Mouse (Mus musculus) midbrain, embryonic 10.5 days (tissue): ENCODE results near the gene Serpina10. TPM values are rescaled to one million over a fixed set of nuclear protein-coding genes. Genes with fewer than 3 reads are reported as not detected.

ENCODE experiments used
- DNase-seq: peaks from one replicate; pipeline ENCODE4 v3.0.0-alpha.2; 2017; ENCODE audit warnings: low spot score
- H3K27ac ChIP-seq: fragments of 300-500 bp; sonication (generic); replicated peaks from 2 replicates; pipeline ENCODE4 v1.5.1; 2016; ENCODE audit warnings: mild to moderate bottlenecking
- H3K27me3 ChIP-seq: fragments of 300-500 bp; sonication (generic); 2 replicates; pipeline ENCODE4 v1.6.1; 2016; ENCODE audit warnings: low read depth, mild to moderate bottlenecking; ENCODE audit not compliant: poor library complexity, severe bottlenecking
- H3K36me3 ChIP-seq: fragments of 300-500 bp; sonication (generic); 2 replicates; pipeline ENCODE4 v1.6.1; 2016; ENCODE audit warnings: mild to moderate bottlenecking, moderate library complexity
- H3K4me1 ChIP-seq: fragments of 300-500 bp; sonication (generic); 2 replicates; pipeline ENCODE4 v1.6.1; 2016
- H3K4me3 ChIP-seq: fragments of 300-500 bp; sonication (generic); 2 replicates; pipeline ENCODE4 v1.5.1; 2016; ENCODE audit warnings: mild to moderate bottlenecking, moderate library complexity
- H3K9me3 ChIP-seq: fragments of 300-500 bp; sonication (generic); replicated peaks from 2 replicates; pipeline ENCODE4 v1.6.1; 2016; ENCODE audit warnings: mild to moderate bottlenecking
- WGBS: fragments of 180-500 bp; shearing (Covaris S2); methylation state at CpG from one replicate; pipeline ENCODE4 v1.1.7; 2016; 5-methylcytosine and 5-hydroxymethylcytosine counted together
- polyA plus RNA-seq: library from polyadenylated mRNA; unstranded; fragments of >200 nt; fragmentation: Nextera tagmentation; extraction: Ambion mirVana; gene quantifications from 2 replicates; pipeline ENCODE4 v1.2.1, GENCODE M21; 2016

Gene Serpina10
- polyA plus RNA-seq, 1 experiment from 2014 or later = not detected

DNA sequence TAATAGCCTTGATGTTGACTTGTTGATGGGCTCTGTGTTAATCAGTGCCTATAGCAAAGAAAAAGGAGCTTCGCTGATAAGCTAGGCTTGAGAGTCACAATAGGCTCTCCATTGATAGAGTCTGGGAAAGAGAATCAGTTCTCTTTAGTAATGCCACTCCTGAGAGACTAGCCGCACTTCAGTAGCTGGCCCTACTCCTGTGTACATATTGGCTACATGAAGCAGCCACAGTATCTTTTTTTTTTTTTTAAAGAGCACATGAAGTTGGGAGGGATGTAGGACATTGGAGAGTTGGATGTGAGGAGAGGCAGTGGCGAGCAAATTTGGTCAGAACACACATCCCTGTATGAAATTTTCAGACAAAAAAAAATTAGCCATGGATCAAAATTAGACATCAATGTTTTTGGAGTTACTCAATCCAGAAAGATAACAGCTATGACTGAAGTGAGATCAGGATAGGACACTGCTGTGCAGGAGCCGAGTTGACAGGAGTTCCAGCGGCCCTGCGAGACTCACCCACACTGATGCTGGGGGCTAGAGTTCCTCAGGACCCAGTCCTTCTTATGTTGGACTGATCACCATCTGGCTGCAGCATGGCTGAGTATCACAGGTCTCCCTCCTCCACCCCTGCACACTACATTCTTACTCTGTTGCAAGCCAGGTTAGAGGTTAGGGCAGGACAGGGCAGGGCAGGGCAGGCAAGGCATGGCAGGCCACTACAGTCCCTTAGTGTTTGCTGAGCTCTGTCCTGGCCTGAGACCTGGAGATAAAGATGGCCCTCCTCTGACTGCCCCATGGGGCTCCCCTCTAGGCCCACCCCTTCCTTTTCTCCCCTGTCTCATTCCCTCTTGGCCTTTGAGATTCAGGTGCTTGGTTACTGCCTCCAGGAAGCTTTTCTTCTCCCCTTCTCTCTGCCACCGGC, 24.1 kb upstream of the Serpina10 start:
- Histone ChIP-seq H3K36me3 (no peaks in the 10 kb centered on the region), H3K4me3 (no peak overlapping the region), H3K27me3 (no peaks in the 10 kb centered on the region), H3K27ac (no peak overlapping the region), H3K4me1 (no peaks in the 10 kb centered on the region), H3K9me3 (no peaks in the 10 kb centered on the region)
- 89% methylated on average over 7 of the region's 7 CpGs for WGBS
- no peak for DNase-seq

DNA sequence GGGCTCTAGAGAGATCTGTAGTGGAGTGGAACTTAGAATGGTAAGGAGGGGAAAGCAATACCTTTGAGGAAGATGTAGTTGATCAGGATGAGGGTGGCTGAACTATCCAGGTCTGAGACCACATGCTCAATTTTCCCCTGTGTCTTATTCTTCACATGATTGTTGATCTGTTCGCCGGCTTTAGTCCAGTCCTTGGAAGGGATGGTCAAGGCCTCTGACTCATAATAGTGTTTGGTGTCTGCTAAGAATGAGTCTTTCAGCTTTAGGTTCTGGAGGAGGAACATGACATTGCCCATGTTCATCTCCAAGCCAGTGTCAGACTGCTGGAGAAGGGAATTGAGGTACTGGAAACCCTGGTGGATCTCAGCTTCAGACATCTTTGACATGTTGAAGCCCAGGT, 22.6 kb upstream of the Serpina10 start:
- Histone ChIP-seq H3K36me3 (no peaks in the 10 kb centered on the region), H3K27me3 (no peaks in the 10 kb centered on the region), H3K27ac (no peak overlapping the region), H3K4me3 (no peak overlapping the region), H3K4me1 (no peaks in the 10 kb centered on the region), H3K9me3 (no peaks in the 10 kb centered on the region)
- 87% methylated on average over 2 of the region's 2 CpGs for WGBS
- no peak for DNase-seq

DNA sequence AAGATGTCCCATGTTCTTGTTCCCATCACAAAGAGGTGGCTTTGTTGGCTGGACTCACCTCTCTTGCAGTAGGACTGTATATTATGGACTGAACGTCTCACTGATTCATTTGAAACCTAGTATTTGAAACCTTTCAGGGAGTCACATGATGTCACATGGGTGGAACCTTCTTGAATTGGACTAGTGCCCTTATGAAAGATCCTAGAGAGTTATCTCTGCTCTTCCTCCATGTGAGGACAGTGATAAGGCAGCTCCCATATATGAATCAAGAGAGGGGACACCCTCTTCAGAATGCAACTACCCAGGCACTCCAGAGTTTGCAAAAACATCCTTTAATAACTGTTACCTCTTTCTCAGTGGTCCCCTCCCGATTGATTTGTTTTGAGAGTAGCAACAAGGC, 15.1 kb upstream of the Serpina10 start:
- H3K4me1 ChIP-seq = no peaks in the 10 kb centered on the region
- H3K36me3 ChIP-seq = no peaks in the 10 kb centered on the region
- 78% methylated on average over 2 of the region's 2 CpGs for WGBS
- no peak overlapping the region for H3K27ac ChIP-seq
- H3K9me3 ChIP-seq = no peaks in the 10 kb centered on the region
- no peaks in the 10 kb centered on the region for H3K27me3 ChIP-seq
- H3K4me3 ChIP-seq = no peak overlapping the region
- DNase-seq = no peak

DNA sequence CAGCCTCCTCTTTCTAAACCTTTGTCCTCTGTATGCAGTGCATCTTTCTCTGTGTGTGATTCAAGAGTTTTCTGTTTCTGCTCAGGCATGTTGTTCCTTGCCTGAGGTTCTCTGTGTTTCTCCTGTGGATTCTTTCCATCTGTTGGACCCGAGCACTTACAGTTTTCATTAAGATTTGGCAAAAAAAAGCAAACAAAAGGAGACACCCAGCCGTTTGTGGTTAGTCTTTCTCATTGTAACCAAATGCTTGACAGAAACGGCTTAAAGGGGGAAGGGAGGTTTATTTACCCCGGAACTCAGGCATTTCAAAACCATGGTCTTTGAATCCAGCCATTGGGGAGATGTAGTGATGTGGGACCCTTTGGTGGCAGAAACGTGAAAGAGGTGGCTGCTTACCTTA, 13.4 kb upstream of the Serpina10 start:
- Histone ChIP-seq H3K36me3 (no peaks in the 10 kb centered on the region), H3K27ac (no peak overlapping the region), H3K4me1 (no peaks in the 10 kb centered on the region), H3K27me3 (no peaks in the 10 kb centered on the region), H3K4me3 (no peak overlapping the region), H3K9me3 (no peaks in the 10 kb centered on the region)
- DNase-seq = no peak
- WGBS = 43% methylated on average over 5 of the region's 5 CpGs

DNA sequence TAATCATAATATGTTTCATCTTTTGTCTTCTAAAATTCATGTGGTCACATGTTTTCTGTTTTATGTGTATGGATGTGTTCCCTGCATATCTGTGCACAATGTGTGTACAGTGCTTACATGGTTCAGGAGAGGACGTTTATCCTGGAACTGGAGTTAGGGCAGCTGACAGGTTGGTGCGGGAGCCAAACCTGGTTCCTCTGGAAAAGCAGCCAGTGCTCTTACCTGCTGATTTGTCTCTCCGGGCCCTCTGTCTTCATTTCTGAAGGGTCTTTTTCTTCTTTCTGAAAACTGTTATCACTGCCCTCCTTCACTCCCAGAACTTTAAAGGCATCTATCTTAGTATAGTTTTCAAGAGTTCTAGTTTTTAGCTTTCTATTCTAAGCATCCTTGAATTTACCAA, 12.6 kb upstream of the Serpina10 start:
- H3K4me1 ChIP-seq = no peaks in the 10 kb centered on the region
- no peak overlapping the region for H3K4me3 ChIP-seq
- H3K27ac ChIP-seq = no peak overlapping the region
- no peaks in the 10 kb centered on the region for H3K36me3 ChIP-seq
- 78% methylated on average over 3 of the region's 3 CpGs for WGBS
- no peaks in the 10 kb centered on the region for H3K9me3 ChIP-seq
- no peaks in the 10 kb centered on the region for H3K27me3 ChIP-seq
- DNase-seq = no peak

DNA sequence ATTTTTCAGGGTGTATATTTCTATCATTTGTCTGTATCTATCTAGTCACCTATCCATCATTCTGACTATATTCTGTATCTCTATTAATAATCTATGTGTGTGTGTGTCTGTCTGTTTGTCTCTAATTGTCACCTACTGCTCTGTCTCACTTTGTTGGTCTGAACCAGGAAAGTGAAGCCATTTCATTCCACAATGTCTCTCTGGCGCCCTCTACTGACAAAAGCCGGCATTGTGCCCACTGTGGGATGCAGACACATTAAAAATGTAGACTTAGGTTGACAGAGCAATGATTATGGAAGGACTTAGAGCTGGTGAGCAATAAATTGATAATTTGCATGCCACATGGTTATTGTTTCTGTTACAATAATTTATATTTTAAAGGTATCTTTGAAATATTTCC, 12.1 kb upstream of the Serpina10 start:
- H3K27ac ChIP-seq = no peak overlapping the region
- 0% methylated on average over 2 of the region's 2 CpGs for WGBS
- DNase-seq = peak; percentile 81
- no peaks in the 10 kb centered on the region for H3K27me3 ChIP-seq
- H3K36me3 ChIP-seq = no peaks in the 10 kb centered on the region
- no peaks in the 10 kb centered on the region for H3K9me3 ChIP-seq
- H3K4me3 ChIP-seq = no peak overlapping the region
- H3K4me1 ChIP-seq = no peaks in the 10 kb centered on the region

DNA sequence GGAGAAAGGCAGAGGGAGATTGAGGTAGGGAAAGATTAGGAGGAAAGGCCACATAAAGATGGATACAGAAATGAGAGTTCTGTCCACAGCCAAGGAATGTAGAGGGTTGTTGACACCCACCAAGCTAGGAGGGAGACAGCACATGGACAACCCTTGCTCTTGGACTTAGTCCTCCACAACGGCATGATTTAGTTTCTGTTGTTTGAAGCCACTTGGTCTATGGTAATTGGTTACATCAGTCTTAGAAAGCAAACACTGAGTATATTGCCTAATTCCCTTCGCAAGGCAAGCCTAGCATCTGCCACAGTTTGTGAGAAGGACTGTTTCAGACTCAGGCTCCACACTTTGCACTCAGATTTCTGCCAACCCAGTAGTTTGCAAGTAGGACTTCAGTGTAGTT, 4.6 kb upstream of the Serpina10 start:
- Histone ChIP-seq H3K36me3 (no peaks in the 10 kb centered on the region), H3K27ac (no peak overlapping the region), H3K4me1 (no peaks in the 10 kb centered on the region), H3K9me3 (no peaks in the 10 kb centered on the region), H3K27me3 (no peaks in the 10 kb centered on the region), H3K4me3 (no peak overlapping the region)
- no peak for DNase-seq
- 85% methylated on average over 2 of the region's 2 CpGs for WGBS

DNA sequence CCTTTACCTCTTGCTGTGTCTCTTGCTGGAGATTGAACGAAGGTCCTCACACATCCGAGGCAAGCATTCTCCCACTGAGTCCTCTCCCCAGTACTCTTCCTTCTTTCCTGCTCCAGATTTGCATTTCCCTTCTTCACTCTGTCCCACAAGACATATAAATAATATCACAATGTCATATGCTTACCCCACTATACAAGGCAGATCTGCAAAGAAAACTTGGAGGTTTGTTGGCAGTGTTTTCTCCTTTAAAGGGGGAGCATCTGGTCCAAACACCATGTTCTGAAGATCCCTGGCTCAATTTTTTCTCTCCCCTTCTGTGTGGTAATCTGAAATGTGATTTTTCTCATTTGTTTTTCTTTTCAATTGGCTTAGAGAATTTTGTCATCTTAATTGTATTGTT, 3.2 kb upstream of the Serpina10 start:
- Histone ChIP-seq H3K4me3 (no peak overlapping the region), H3K27ac (no peak overlapping the region), H3K4me1 (no peaks in the 10 kb centered on the region), H3K27me3 (no peaks in the 10 kb centered on the region), H3K36me3 (no peaks in the 10 kb centered on the region), H3K9me3 (no peaks in the 10 kb centered on the region)
- DNase-seq = no peak
- 82% methylated on average over 2 of the region's 2 CpGs for WGBS

DNA sequence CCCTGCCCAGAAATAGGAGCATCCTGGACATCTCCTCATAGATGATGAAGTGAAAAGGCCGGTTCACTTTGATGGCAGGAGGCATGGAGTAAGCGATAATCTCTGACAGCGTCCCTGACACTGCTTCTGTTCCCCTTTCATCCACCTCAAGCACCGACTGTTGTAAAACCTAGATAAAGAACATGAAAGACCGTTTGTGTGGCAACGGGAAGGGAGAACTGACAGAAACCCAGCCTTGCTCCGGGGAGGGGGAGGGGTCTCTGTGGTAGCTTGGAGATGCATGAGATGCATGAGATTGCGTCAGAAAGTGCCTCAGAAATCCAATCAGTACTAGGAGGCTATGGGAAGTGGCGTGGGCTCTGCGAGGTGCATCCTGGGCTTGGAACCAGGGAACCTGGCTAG, 14.4 kb downstream of the Serpina10 start:
- H3K27me3 ChIP-seq = no peaks in the 10 kb centered on the region
- H3K27ac ChIP-seq = no peak overlapping the region
- H3K4me1 ChIP-seq = no peaks in the 10 kb centered on the region
- 90% methylated on average over 10 of the region's 10 CpGs for WGBS
- DNase-seq = no peak
- H3K36me3 ChIP-seq = 0 out of 2 replicates have a peak, but pooled peaks cover 5% of the 10 kb centered on the region
- H3K9me3 ChIP-seq = no peaks in the 10 kb centered on the region
- H3K4me3 ChIP-seq = no peak overlapping the region

DNA sequence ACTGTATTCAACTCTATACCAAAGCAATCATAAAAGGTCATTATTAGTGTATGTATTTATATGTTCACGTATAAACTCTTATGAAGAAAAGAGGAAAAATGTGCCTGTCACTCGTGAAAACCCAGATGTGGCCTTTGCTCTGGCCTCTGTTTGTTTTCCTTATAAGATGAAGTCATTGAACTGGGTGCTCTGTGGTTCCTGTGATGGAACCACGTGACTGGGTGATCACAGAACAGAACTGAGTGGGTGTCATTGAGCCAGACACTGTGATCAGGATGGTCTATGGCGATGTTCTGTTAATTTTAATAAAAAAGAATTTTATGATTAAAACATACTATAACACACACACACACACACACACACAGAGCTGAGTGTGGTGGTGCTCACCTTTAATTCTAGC, 15.5 kb downstream of the Serpina10 start:
- 86% methylated on average over 4 of the region's 4 CpGs for whole genome bisulfite sequencing
- H3K4me1 ChIP-seq = no peaks in the 10 kb centered on the region
- H3K4me3 ChIP-seq = no peak overlapping the region
- DNase-seq = no peak
- no peak overlapping the region for H3K27ac ChIP-seq
- 0 out of 2 replicates have a peak, but pooled peaks cover 5% of the 10 kb centered on the region for H3K36me3 ChIP-seq
- no peaks in the 10 kb centered on the region for H3K27me3 ChIP-seq
- H3K9me3 ChIP-seq = no peaks in the 10 kb centered on the region

DNA sequence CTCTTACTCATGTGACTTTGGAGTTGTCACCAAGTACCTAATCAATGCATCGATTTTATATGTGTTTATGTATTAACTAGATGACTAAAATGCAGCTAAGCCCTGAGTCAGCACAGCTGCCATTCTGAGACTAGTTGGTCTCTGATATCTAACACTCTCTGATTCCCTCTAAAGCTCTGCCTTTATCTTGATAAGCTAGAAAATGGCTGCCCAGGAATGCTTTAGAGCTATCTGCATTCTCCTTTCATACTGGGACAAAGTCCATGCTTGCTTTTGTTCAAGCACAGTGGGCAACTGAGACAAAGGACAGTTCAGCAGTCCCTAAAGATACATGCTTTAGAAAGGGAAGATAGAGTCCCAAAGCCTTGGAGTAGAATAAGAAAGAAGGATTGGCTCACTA, 16.1 kb downstream of the Serpina10 start:
- Histone ChIP-seq H3K9me3 (no peaks in the 10 kb centered on the region), H3K4me1 (no peaks in the 10 kb centered on the region), H3K4me3 (no peak overlapping the region), H3K27me3 (no peaks in the 10 kb centered on the region), H3K36me3 (peaks cover 8% of the 10 kb centered on the region; the same call in 1 of the 2 replicates), H3K27ac (no peak overlapping the region)
- no peak for DNase-seq
- WGBS = 86% methylated on average over 1 of the region's 1 CpGs

DNA sequence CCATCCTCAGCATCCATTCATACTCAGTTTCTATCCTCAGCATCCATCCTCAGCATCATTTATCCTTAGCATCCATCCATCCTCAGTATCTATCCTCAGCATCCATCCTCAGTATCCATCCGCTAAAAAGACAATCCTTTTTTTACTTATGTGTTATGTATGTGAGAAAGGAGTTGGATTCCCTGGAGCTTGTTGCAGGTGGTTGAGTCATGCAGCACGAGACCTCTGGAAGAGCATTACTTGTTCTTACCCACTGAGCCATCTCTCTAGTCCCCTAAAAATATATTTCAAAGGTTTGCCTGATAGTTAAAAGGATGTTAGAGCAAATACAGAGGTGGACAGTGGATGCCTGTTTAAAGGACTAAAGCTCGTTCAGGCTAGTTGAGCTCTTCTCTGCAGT, 29.4 kb downstream of the Serpina10 start:
- peaks cover 13% of the 10 kb centered on the region for H3K4me1 ChIP-seq
- no peaks in the 10 kb centered on the region for H3K9me3 ChIP-seq
- WGBS = 78% methylated on average over 3 of the region's 3 CpGs
- H3K27ac ChIP-seq = no peak overlapping the region
- no peaks in the 10 kb centered on the region for H3K27me3 ChIP-seq
- DNase-seq = no peak
- no peaks in the 10 kb centered on the region for H3K36me3 ChIP-seq
- no peak overlapping the region for H3K4me3 ChIP-seq

DNA sequence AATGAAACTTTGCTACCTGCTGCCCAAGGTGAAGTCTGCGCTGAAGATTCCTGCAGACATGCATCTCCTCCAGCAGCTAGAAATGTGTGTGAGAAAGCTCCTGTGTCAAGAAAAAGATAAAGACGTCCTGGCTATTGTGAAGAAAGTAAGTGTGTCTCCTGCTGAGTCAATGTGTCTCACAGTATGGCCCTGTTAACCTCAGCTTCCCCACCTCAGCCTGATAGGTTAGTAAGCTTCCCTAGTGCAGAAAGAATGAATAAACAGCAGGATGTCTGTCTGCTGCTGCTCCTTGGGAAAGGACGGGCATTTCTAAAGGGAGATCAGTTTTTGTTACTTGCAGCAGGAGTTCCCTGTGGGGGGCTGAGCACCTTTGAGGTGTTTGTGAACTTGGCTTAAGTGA, 30.9 kb downstream of the Serpina10 start:
- Histone ChIP-seq H3K36me3 (no peaks in the 10 kb centered on the region), H3K4me3 (no peak overlapping the region), H3K9me3 (no peaks in the 10 kb centered on the region), H3K4me1 (peaks cover 13% of the 10 kb centered on the region), H3K27ac (no peak overlapping the region), H3K27me3 (no peaks in the 10 kb centered on the region)
- no peak for DNase-seq
- WGBS = 13% methylated on average over 3 of the region's 3 CpGs
